In the genomic region with DNA sequence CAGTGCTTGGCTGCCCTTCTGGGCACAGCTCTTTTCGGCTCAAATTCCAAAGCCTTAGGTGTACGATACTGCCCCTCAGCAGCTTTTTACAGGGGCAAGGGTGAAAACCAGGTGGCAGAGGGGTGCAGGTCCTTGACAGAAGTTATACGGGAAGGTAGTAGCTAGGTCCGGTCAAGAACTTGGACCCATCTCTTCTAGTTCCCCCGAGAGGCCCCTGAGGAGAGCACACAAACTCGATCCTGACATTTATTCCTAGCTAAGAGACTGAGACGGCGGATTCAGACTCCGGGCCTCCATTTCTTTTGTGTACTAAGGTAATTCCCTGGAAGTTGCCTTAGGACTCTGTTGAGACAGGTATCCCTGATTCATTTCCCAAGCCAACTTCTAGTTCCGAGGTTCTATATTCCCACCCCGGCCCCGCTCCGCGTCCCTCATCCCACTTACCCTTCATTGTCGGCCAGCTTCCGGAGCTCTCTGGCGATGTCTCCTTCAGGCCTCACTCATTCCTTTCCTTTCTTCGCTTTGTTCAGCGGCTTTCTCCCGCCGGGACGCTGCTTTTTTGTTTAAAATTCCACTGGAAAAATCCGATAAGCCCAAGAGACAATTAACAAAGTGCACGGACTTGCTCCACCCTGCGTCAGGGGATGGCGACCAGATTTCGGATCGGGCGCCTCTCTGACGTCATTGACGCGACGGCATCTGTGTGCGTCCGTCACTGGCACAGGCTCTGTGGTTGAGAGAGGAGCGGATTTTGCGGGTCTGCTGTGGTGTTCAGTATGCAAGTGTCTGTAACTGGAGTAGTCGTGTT, we compare ENCODE assay signal across 8 mouse cellular contexts. TPM values are rescaled to one million over a fixed set of nuclear protein-coding genes. Genes with fewer than 3 reads are reported as not detected.
DNase-seq lines count a peak whose midpoint lies in the region; ATAC-seq lines count a peak whose summit lies in the region.

A gene (minus strand): TSS at position 721 of the 808 bp plus-strand sequence.

- intact Hi-C loops in left cerebral cortex, postnatal 14 days (cut with DNase I): no loop called here

- H3K9me3 ChIP-seq in intestine, embryonic 14.5 days (ENCODE audit: control insufficient read depth, low read length): no peaks in the 10 kb centered on the region

- H3K4me2 ChIP-seq in intestine, embryonic 14.5 days (ENCODE audit: low read length): peak within 1 kb of the TSS; percentile 92

- peak within 1 kb of the TSS; percentile 97 for H3K4me3 ChIP-seq in intestine, embryonic 14.5 days (ENCODE audit: low read depth, low read length)

- H3K4me1 ChIP-seq in intestine, embryonic 14.5 days (replicated peaks; ENCODE audit: control insufficient read depth, insufficient read depth, low read length): peaks cover 5% of the 10 kb centered on the region

- peak within 1 kb of the TSS; percentile 67; the same call in 1 of the 2 replicates for H3K27ac ChIP-seq in intestine, embryonic 14.5 days (ENCODE audit: low read depth)

- peak within 1 kb of the TSS; percentile 84 for H3K9ac ChIP-seq in intestine, embryonic 14.5 days (ENCODE audit: low read length)

- WGBS in intestine, embryonic 14.5 days: under 1% methylated on average over 38 of the region's 38 CpGs

- ATAC-seq in intestine, embryonic 14.5 days (replicated peaks; ENCODE audit: low FRiP score, low TSS enrichment, low read depth): peak; percentile 97

- no peaks in the 10 kb centered on the region for H3K27me3 ChIP-seq in intestine, embryonic 14.5 days (replicated peaks; ENCODE audit: control insufficient read depth, insufficient read depth, low read length)

- peaks cover 32% of the 10 kb centered on the region for H3K36me3 ChIP-seq in intestine, embryonic 14.5 days (ENCODE audit: control insufficient read depth, insufficient read depth, low read length)

- DNase-seq in adrenal gland, adult (ENCODE audit: inconsistent age in 2 of 2, low spot score in 1 of 2): peak; percentile 91 to 97
- DNase-seq in embryo, embryonic 10.5 days (ENCODE audit: low spot score): peak; percentile 95
- peak; percentile 87 for DNase-seq in gastrocnemius, postnatal 25 days
- DNase-seq in intestine, embryonic 14.5 days (ENCODE audit: low spot score): peak; percentile 99
- DNase-seq in left cerebral cortex, postnatal 14 days (ENCODE audit: low spot score in 2 of 2): peak; percentile 93 to 94
- DNase-seq in mesoderm, embryonic 11.5 days (ENCODE audit: low read depth, low spot score): peak; percentile 94
- DNase-seq in right cerebral cortex, postnatal 36 days (ENCODE audit: low spot score in 2 of 2): peak; percentile 87 to 88
- peak; percentile 89 for DNase-seq in yolk sac, embryonic 10.5 days (ENCODE audit: low spot score)

RNA-seq across cellular contexts. Expression of the gene that starts here (rescaled TPM):
- 1 to 10 TPM; 8.3 to 9.0 TPM for total RNA-seq in gastrocnemius, postnatal 25 days (2021)
- 50.9 and 58.2 TPM in 2 replicates for polyA plus RNA-seq in intestine, embryonic 14.5 days (2014; fragmentation: Nextera tagmentation; extraction: Ambion mirVana)
- total RNA-seq in left cerebral cortex, postnatal 14 days (2021): 10 to 100 TPM; 26.1 to 27.4 TPM

Comparison
In these comparisons a context has a peak if more than half of its experiments do, and no peak if none do; other contexts are left out.
1. Peak in every context shown above with its lines: DNase-seq, ATAC-seq, H3K4me3 ChIP-seq and H3K27ac ChIP-seq.